Mouse (Mus musculus): ENCODE data around the gene 0610009B22Rik.

DNA sequence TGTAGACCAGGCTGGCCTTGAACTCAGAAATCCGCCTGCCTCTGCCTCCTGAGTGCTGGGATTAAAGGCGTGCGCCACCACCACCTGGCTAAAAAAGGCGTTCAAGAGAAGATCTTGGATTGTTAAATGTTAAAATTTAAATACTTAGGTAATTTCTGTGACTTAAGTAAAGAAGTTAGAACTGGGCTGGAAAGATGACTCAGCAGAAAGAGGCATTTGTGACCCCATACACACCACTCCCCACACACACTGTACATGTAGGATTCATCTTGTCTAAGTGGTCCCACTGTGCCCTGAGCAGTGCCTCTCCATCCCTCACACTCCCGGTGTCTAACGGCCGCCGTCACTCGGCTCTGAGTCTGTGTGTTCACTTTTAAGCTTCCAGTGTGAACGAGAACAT is 17.8 kb upstream of the 0610009B22Rik start:
- TF ChIP-seq POLR2A (IDR thresholded peaks at IDR 0.05; ENCODE audit: borderline replicate concordance, control insufficient read depth, low read depth, low read length) = no peak
- TF ChIP-seq CTCF (IDR thresholded peaks at IDR 0.05; ENCODE audit: control insufficient read depth, insufficient read depth, low read length) = no peak

Measured in bone marrow, adult 2 months (tissue).